Mouse (Mus musculus): ENCODE measurements around the gene Fbxo44. TPM values are rescaled to one million over a fixed set of nuclear protein-coding genes. Genes with fewer than 3 reads are reported as not detected.

Fbxo44 gene
- total RNA-seq, 2 experiments from 2014 or later, result 143 to 156 TPM

GRCm38 (mm10) chr4:148168287-148168686 is 8.0 kb upstream of the Fbxo44 start:
- DNase-seq (ENCODE audit: low spot score in 2 of 2), result no peak

GRCm38 (mm10) chr4:148166986-148167385 is 6.7 kb upstream of the Fbxo44 start:
- peak; percentile 45 to 64 for DNase-seq (ENCODE audit: low spot score in 2 of 2)
- intact Hi-C loops (cut with DNase I), result no loop called here

More at GRCm38 (mm10) chr4:148168287-148168686, 8.0 kb upstream of the Fbxo44 start:
- intact Hi-C loops (cut with DNase I), result no loop called here

- intact Hi-C loops (cut with DNase I), result no loop called here
Observed at GRCm38 (mm10) chr4:148166431-148166830, 6.1 kb upstream of the Fbxo44 start.

GRCm38 (mm10) chr4:148165551-148165950 is 5.3 kb upstream of the Fbxo44 start:
- no peak for DNase-seq (ENCODE audit: low spot score in 2 of 2)
- intact Hi-C loops (cut with DNase I), result loop anchor here (2.0 kb wide), 1 partner anchor 51 kb away; no protein-coding TSS in a partner anchor

More at GRCm38 (mm10) chr4:148166431-148166830, 6.1 kb upstream of the Fbxo44 start:
- peak; percentile 66 to 73 for DNase-seq (ENCODE audit: low spot score in 2 of 2)

- DNase-seq (ENCODE audit: low spot score in 2 of 2), result no peak
- intact Hi-C loops (cut with DNase I), result loop anchor here (2.0 kb wide), 1 partner anchor 50 kb away; no protein-coding TSS in a partner anchor
Observed at GRCm38 (mm10) chr4:148164461-148164860, 4.2 kb upstream of the Fbxo44 start.

GRCm38 (mm10) chr4:148164002-148164439 is 3.7 kb upstream of the Fbxo44 start:
- intact Hi-C loops (cut with DNase I), result loop anchor here (2.0 kb wide), 1 partner anchor 49 kb away; no protein-coding TSS in a partner anchor
- DNase-seq (ENCODE audit: low spot score in 2 of 2), result peak; percentile 80 to 82

- intact Hi-C loops (cut with DNase I), result no loop called here
Observed at GRCm38 (mm10) chr4:148159544-148160435, 492 bp downstream of the Fbxo44 start.

GRCm38 (mm10) chr4:148158436-148159348 is 1.6 kb downstream of the Fbxo44 start:
- intact Hi-C loops (cut with DNase I), result no loop called here

More at GRCm38 (mm10) chr4:148159544-148160435, 492 bp downstream of the Fbxo44 start:
- peak; percentile 97 to 98 for DNase-seq (ENCODE audit: low spot score in 2 of 2)

GRCm38 (mm10) chr4:148154982-148155381 is 5.3 kb downstream of the Fbxo44 start:
- intact Hi-C loops (cut with DNase I), result no loop called here
- DNase-seq (ENCODE audit: low spot score in 2 of 2), result no peak

More at GRCm38 (mm10) chr4:148158436-148159348, 1.6 kb downstream of the Fbxo44 start:
- DNase-seq (ENCODE audit: low spot score in 2 of 2), result peak; percentile 52 to 54

GRCm38 (mm10) chr4:148154006-148154405 is 6.3 kb downstream of the Fbxo44 start:
- intact Hi-C loops (cut with DNase I), result no loop called here
- DNase-seq (ENCODE audit: low spot score in 2 of 2), result no peak

GRCm38 (mm10) chr4:148152547-148152946 is 7.7 kb downstream of the Fbxo44 start:
- no peak for DNase-seq (ENCODE audit: low spot score in 2 of 2)
- intact Hi-C loops (cut with DNase I), result no loop called here

- DNase-seq (ENCODE audit: low spot score in 2 of 2), result peak; percentile 85 to 87
- intact Hi-C loops (cut with DNase I), result no loop called here
Observed at GRCm38 (mm10) chr4:148151267-148152168, 8.8 kb downstream of the Fbxo44 start, which contains the start of gene Fbxo6. Gene Fbxo6, minus strand, starts transcription at chr4:148152140.

- no peak for DNase-seq (ENCODE audit: low spot score in 2 of 2)
- intact Hi-C loops (cut with DNase I), result no loop called here
Observed at GRCm38 (mm10) chr4:148150953-148151266, 9.4 kb downstream of the Fbxo44 start.

- intact Hi-C loops (cut with DNase I), result no loop called here
- DNase-seq (ENCODE audit: low spot score in 2 of 2), result no peak
Observed at GRCm38 (mm10) chr4:148150242-148150641, 10.0 kb downstream of the Fbxo44 start.

GRCm38 (mm10) chr4:148149540-148149939 is 10.7 kb downstream of the Fbxo44 start:
- DNase-seq (ENCODE audit: low spot score in 2 of 2), result no peak
- intact Hi-C loops (cut with DNase I), result no loop called here

GRCm38 (mm10) chr4:148147714-148148113 is 12.6 kb downstream of the Fbxo44 start:
- no peak for DNase-seq (ENCODE audit: low spot score in 2 of 2)
- intact Hi-C loops (cut with DNase I), result no loop called here

GRCm38 (mm10) chr4:148143721-148144120 is 16.6 kb downstream of the Fbxo44 start:
- intact Hi-C loops (cut with DNase I), result no loop called here
- no peak for DNase-seq (ENCODE audit: low spot score in 2 of 2)

- peak; percentile 93 to 95 for DNase-seq (ENCODE audit: low spot score in 2 of 2)
- intact Hi-C loops (cut with DNase I), result no loop called here
Observed at GRCm38 (mm10) chr4:148140098-148141011, 19.9 kb downstream of the Fbxo44 start.
